Mouse (Mus musculus) midbrain, embryonic 14.5 days (tissue): ENCODE measurements at regions not wholly inside any gene's neighbourhood (a gene's known extent, or its start where the extent isn't known, plus 50 kb on each side); places are given as distances from the start of the nearest gene placed in this dataset.

ENCODE experiments used
- ATAC-seq: fragments of 200-750 bp; cut with Nextera tagmentation; 2 replicates; pipeline ENCODE4 v1.8.0; 2017; ENCODE audit warnings: moderate number of reproducible peaks, moderate library complexity; ENCODE audit not compliant: low FRiP score, low TSS enrichment
- DNase-seq: peaks from one replicate; pipeline ENCODE4 v3.0.0-alpha.2; 2015
- H3K27ac ChIP-seq: fragments of 300-500 bp; sonication (generic); replicated peaks from 2 replicates; pipeline ENCODE4 v1.5.1; 2014; ENCODE audit warnings: mild to moderate bottlenecking, low read depth, low read length, moderate library complexity
- H3K27me3 ChIP-seq: fragments of 300-500 bp; sonication (generic); 2 replicates; pipeline ENCODE4 v1.6.1; 2014; ENCODE audit warnings: low read length, control low read depth, mixed read lengths; ENCODE audit not compliant: control insufficient read depth, insufficient read depth
- H3K36me3 ChIP-seq: fragments of 300-500 bp; sonication (generic); 2 replicates; pipeline ENCODE4 v1.6.1; 2014; ENCODE audit warnings: low read length, control low read depth; ENCODE audit not compliant: control insufficient read depth, insufficient read depth
- H3K4me1 ChIP-seq: fragments of 300-500 bp; sonication (generic); 2 replicates; pipeline ENCODE4 v1.6.1; 2014; ENCODE audit warnings: mild to moderate bottlenecking, antibody characterized with exemption, low read length, control low read depth; ENCODE audit not compliant: control insufficient read depth, insufficient read depth
- H3K4me2 ChIP-seq: fragments of 300-500 bp; sonication (generic); 2 replicates; pipeline ENCODE4 v1.6.1; 2014; ENCODE audit warnings: mild to moderate bottlenecking, low read length, moderate library complexity
- H3K4me3 ChIP-seq: fragments of 300-500 bp; sonication (generic); replicated peaks from 2 replicates; pipeline ENCODE4 v1.5.1; 2014; ENCODE audit warnings: low read depth, low read length
- H3K9ac ChIP-seq: fragments of 300-500 bp; sonication (generic); replicated peaks from 2 replicates; pipeline ENCODE4 v1.6.1; 2014; ENCODE audit warnings: mild to moderate bottlenecking, low read length, moderate library complexity
- H3K9me3 ChIP-seq: fragments of 300-500 bp; sonication (generic); 2 replicates; pipeline ENCODE4 v1.6.1; 2016; ENCODE audit warnings: low read length, control low read depth, mixed read lengths; ENCODE audit not compliant: control insufficient read depth
- WGBS: fragments of 180-500 bp; shearing (Covaris S2); extraction: QIAGEN DNeasy Blood & Tissue Kit; methylation state at CpG from one replicate; pipeline ENCODE4 v1.1.7; 2014; 5-methylcytosine and 5-hydroxymethylcytosine counted together

- Histone ChIP-seq H3K36me3 (no peaks in the 10 kb centered on the region), H3K9me3 (no peaks in the 10 kb centered on the region), H3K9ac (no peak overlapping the region), H3K27me3 (no peaks in the 10 kb centered on the region), H3K4me2 (no peak overlapping the region), H3K27ac (no peak overlapping the region), H3K4me1 (no peaks in the 10 kb centered on the region), H3K4me3 (no peak overlapping the region)
- DNase-seq (no peak), ATAC-seq (no peak)
- WGBS = 69% methylated on average over 6 of the region's 6 CpGs
Observed at GRCm38 (mm10) chr13:60076147-60076800, 100.9 kb downstream of the Gas1 start.

DNA sequence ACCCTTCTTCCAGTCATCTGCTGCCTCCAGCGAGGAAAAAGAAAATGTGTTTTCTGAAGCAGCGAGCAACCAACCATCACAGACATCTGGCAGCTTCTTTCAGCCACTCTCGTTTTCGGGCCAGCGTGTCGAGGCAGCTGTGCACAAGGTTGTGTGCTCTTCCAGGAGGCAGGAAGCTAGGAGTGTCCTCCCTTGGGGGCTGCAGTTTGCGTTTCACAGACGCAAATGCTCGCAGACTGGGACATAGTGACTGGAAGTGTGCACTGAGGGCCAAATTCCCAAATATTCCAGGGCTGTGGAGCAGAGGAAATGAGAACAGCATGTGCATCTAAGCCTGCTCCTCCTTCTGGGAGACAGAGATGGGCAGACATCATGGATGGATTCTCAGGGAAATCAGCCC is 105.6 kb downstream of the Gas1 start:
- no peak overlapping the region for H3K4me2 ChIP-seq
- WGBS = 60% methylated on average over 9 of the region's 9 CpGs
- H3K9ac ChIP-seq = no peak overlapping the region
- H3K9me3 ChIP-seq = no peaks in the 10 kb centered on the region
- no peaks in the 10 kb centered on the region for H3K4me1 ChIP-seq
- H3K27ac ChIP-seq = no peak overlapping the region
- DNase-seq = no peak
- no peaks in the 10 kb centered on the region for H3K27me3 ChIP-seq
- H3K4me3 ChIP-seq = no peak overlapping the region
- ATAC-seq = no peak
- H3K36me3 ChIP-seq = no peaks in the 10 kb centered on the region

DNA sequence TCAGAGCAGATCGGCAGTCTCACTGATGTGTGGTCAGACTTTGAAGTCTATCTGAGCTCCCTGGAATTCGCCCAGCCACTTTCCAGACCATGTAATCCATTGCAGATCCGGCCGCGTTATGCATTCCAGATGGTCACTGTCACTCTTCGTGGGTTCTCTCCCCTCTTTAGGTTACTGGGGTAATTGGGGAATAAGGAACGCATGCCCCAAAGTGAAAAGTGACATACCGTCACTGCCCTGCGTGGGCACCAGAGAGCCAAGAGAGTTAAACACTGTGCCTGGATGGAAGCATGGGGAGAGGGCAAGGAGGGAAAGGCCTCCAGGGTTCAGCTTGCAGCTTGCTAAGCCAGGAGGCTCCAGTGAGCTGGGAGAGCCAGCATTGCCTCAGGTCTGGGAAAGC is 108.0 kb downstream of the Gas1 start:
- H3K9me3 ChIP-seq = no peaks in the 10 kb centered on the region
- H3K9ac ChIP-seq = no peak overlapping the region
- no peaks in the 10 kb centered on the region for H3K36me3 ChIP-seq
- no peak overlapping the region for H3K4me3 ChIP-seq
- no peak overlapping the region for H3K27ac ChIP-seq
- no peak for ATAC-seq
- H3K4me1 ChIP-seq = no peaks in the 10 kb centered on the region
- H3K4me2 ChIP-seq = no peak overlapping the region
- H3K27me3 ChIP-seq = no peaks in the 10 kb centered on the region
- WGBS = 49% methylated on average over 9 of the region's 9 CpGs
- peak; percentile 14 for DNase-seq

DNA sequence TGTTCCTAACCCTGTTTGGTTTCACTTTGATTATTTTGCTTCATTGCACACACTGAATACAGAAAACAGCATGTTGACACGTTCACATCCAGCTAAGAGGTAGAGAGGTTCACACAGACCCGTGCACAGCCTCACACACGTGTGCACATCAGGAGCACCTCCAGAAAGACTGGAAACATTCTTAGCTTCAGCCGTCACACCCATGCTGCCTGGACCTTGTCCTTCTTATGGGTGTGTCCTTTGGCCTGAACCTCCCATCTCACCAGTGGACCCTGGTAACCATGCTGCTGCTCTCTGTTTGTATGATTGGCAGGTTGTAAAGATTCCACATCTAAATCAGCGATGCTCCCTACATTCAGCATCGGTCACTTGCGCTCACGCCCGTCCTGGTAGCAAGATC is 109.8 kb downstream of the Gas1 start:
- Histone ChIP-seq H3K36me3 (no peaks in the 10 kb centered on the region), H3K9me3 (no peaks in the 10 kb centered on the region)

DNA sequence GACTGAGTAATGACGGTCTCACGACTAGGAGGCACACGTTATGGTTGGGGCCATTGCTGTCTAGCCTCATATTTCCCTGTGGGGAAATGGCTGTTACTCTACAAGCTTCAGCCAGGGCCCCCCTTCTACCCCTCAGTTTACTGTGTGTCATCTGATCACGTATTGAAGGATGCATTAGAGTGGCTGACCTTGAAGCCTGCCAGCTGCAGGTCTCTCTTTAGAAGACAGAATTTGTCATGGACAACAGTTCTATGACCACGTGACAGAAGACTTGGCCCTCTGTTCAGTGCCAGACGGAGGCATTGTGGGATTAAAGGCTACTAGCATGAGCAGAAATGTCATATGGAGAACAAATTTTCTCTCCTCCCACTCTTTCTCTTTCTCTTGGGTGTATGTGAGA is 115.6 kb downstream of the Gas1 start:
- Histone ChIP-seq H3K4me3 (no peak overlapping the region), H3K9me3 (no peaks in the 10 kb centered on the region), H3K9ac (no peak overlapping the region), H3K4me2 (no peak overlapping the region), H3K27ac (no peak overlapping the region), H3K4me1 (peaks cover 3% of the 10 kb centered on the region; the same call in 1 of the 2 replicates), H3K27me3 (no peaks in the 10 kb centered on the region), H3K36me3 (no peaks in the 10 kb centered on the region)
- WGBS = 73% methylated on average over 6 of the region's 6 CpGs
- ATAC-seq = no peak
- DNase-seq = no peak

More for the DNA sequence above, 109.8 kb downstream of the Gas1 start:
- no peaks in the 10 kb centered on the region for H3K27me3 ChIP-seq
- no peak overlapping the region for H3K4me3 ChIP-seq
- H3K27ac ChIP-seq = no peak overlapping the region
- no peak overlapping the region for H3K4me2 ChIP-seq
- no peaks in the 10 kb centered on the region for H3K4me1 ChIP-seq
- WGBS = 90% methylated on average over 9 of the region's 9 CpGs
- H3K9ac ChIP-seq = no peak overlapping the region
- DNase-seq (no peak), ATAC-seq (no peak)

- H3K9me3 ChIP-seq = no peaks in the 10 kb centered on the region
- H3K27ac ChIP-seq = no peak overlapping the region
- no peak overlapping the region for H3K4me3 ChIP-seq
- no peak overlapping the region for H3K9ac ChIP-seq
- ATAC-seq (no peak), DNase-seq (peak; percentile 12)
- no peaks in the 10 kb centered on the region for H3K27me3 ChIP-seq
- H3K4me1 ChIP-seq = peaks cover 3% of the 10 kb centered on the region; the same call in 1 of the 2 replicates
- H3K36me3 ChIP-seq = no peaks in the 10 kb centered on the region
- 61% methylated on average over 13 of the region's 13 CpGs for WGBS
- no peak overlapping the region for H3K4me2 ChIP-seq
Observed at GRCm38 (mm10) chr13:60057761-60058274, 119.3 kb downstream of the Gas1 start.

DNA sequence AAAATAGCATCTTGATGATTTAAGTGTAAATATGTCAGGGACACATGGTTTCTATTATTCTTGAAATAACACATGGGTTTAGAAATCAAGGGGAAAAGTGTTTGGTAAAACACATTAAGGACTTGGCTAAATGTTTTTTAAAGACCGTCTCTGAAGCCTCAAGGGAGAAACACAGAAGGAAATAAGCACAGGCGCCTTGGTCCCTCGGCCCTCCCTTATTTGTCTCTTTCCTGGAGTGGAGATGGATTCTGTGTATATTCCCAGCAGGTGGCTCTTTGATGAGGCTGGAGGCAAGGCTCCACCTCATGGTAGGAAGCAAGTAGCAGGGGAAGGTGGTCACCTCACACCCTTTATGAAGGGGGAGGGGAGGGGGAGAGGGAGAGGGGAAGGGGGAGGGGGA is 122.6 kb downstream of the Gas1 start:
- Histone ChIP-seq H3K9me3 (no peaks in the 10 kb centered on the region), H3K4me2 (no peak overlapping the region), H3K4me1 (peaks cover 3% of the 10 kb centered on the region; the same call in 1 of the 2 replicates), H3K9ac (no peak overlapping the region), H3K27ac (no peak overlapping the region), H3K36me3 (no peaks in the 10 kb centered on the region), H3K27me3 (no peaks in the 10 kb centered on the region), H3K4me3 (no peak overlapping the region)
- ATAC-seq (no peak), DNase-seq (no peak)
- WGBS = 75% methylated on average over 3 of the region's 3 CpGs

DNA sequence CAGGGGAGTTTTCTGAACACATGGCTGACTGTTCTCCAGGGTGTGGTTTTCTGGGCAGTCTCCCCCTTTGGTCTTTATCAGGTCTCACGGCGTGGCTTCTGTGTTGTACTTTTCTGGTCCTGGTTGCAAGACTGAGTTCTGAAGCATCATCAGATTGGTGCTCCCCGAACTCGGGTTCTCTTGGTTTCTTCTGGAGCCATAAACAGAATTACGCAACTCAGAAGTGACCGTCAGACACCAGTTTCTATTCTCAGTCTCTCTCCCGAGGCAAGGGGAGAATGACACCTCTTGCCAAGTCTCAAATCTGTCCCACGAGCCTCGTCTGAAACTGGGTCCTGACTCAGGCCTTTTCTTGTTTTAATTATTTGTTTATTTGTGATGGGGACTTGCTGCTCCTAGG is 123.1 kb downstream of the Gas1 start:
- H3K4me1 ChIP-seq = peaks cover 3% of the 10 kb centered on the region; the same call in 1 of the 2 replicates
- H3K9me3 ChIP-seq = no peaks in the 10 kb centered on the region
- ATAC-seq (no peak), DNase-seq (no peak)
- H3K36me3 ChIP-seq = no peaks in the 10 kb centered on the region
- no peak overlapping the region for H3K27ac ChIP-seq
- 84% methylated on average over 9 of the region's 9 CpGs for WGBS
- H3K4me2 ChIP-seq = no peak overlapping the region
- no peak overlapping the region for H3K4me3 ChIP-seq
- H3K27me3 ChIP-seq = no peaks in the 10 kb centered on the region
- no peak overlapping the region for H3K9ac ChIP-seq

GRCm38 (mm10) chr13:60051866-60052265 is 125.3 kb downstream of the Gas1 start:
- Histone ChIP-seq H3K4me3 (no peak overlapping the region), H3K27me3 (no peaks in the 10 kb centered on the region), H3K9me3 (no peaks in the 10 kb centered on the region), H3K36me3 (no peaks in the 10 kb centered on the region), H3K4me1 (no peaks in the 10 kb centered on the region), H3K27ac (no peak overlapping the region), H3K4me2 (no peak overlapping the region), H3K9ac (no peak overlapping the region)
- DNase-seq = no peak
- 91% methylated on average over 1 of the region's 1 CpGs for WGBS
- no peak for ATAC-seq
